Mouse (Mus musculus) lung, postnatal 0 days (tissue): ENCODE measurements around the gene Ccn1.
A peak's percentile ranks its signal among the peaks of the same experiment; 100 is the strongest.

ENCODE experiments used
- CTCF ChIP-seq: IDR thresholded peaks from 2 replicates; pipeline ENCODE4 v1.5.1; 2016; ENCODE audit warnings: antibody characterized with exemption, mild to moderate bottlenecking
- EP300 ChIP-seq: IDR thresholded peaks from 2 replicates; pipeline ENCODE4 v1.6.1; 2016; ENCODE audit warnings: antibody characterized with exemption, mild to moderate bottlenecking, control low read depth

DNA sequence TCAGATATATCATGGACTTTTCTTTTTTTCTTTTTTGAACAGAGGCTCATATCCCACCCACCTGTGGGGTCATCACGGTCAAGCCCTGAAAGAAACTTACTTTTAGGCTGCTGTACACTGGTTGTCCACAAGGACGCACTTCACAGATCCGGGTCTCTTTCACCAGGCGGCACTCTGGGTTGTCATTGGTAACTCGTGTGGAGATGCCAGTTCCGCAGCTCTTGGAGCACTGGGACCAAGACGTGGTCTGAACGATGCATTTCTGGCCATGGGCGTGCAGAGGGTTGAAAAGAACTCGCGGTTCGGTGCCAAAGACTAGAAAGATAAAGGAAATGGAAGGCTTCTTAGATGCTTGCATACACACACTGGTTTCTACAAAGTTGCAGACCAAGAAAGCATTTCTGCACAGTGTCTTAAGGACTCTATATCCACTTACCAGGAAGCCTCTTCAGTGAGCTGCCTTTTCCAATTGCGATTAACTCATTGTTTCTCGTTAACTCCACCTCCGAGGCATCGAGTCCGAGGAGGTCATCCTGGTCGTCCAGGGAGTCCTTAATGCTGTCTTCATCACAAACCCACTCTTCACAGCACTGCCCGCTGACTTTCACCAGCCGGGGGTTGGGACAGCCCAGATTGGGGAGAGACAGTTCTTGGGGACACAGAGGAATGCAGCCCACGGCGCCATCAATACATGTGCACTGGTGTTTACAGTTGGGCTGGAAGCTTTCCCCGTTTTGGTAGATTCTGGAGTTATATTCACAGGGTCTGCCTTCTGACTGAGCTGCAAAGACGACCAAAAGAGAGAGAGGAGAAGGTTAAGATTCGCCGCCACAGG, 1.5 kb downstream of the Ccn1 start:
- TF ChIP-seq CTCF (peak; percentile 72), EP300 (no peak)
